Mouse (Mus musculus): ENCODE measurements around the gene Crtc2.

The Crtc2 gene

GRCm38 (mm10) chr3:90253653-90254418 lies at the start of gene Crtc2:
Gene Crtc2, plus strand, starts transcription at chr3:90254163.
- peak; percentile 98 for DNase-seq (ENCODE audit: low read depth, low spot score)

- no peak for DNase-seq (ENCODE audit: low read depth, low spot score)
These were observed 49.4 kb upstream of the Crtc2 start for GRCm38 (mm10) chr3:90204582-90204981.

GRCm38 (mm10) chr3:90208662-90209061 lies 45.3 kb upstream of the Crtc2 start:
- DNase-seq (ENCODE audit: low read depth, low spot score), result no peak

- peak; percentile 56 for DNase-seq (ENCODE audit: low read depth, low spot score)
These were observed 43.9 kb upstream of the Crtc2 start for GRCm38 (mm10) chr3:90209908-90210566.

- no peak for DNase-seq (ENCODE audit: low read depth, low spot score)
These were observed 42.2 kb upstream of the Crtc2 start for GRCm38 (mm10) chr3:90211475-90212398.

GRCm38 (mm10) chr3:90212723-90213122 lies 41.2 kb upstream of the Crtc2 start:
- DNase-seq (ENCODE audit: low read depth, low spot score), result no peak

- DNase-seq (ENCODE audit: low read depth, low spot score), result peak; percentile 95
These were observed 40.5 kb upstream of the Crtc2 start, which contains the start of the genes Rps27 and Rab13 for GRCm38 (mm10) chr3:90213377-90213866. Gene Rps27, minus strand, starts transcription at chr3:90213651. Gene Rab13, plus strand, starts transcription at chr3:90213695.

GRCm38 (mm10) chr3:90213956-90214684 lies 39.8 kb upstream of the Crtc2 start:
- no peak for DNase-seq (ENCODE audit: low read depth, low spot score)

GRCm38 (mm10) chr3:90215825-90216380 lies 38.1 kb upstream of the Crtc2 start:
- DNase-seq (ENCODE audit: low read depth, low spot score), result no peak

- peak; percentile 71 for DNase-seq (ENCODE audit: low read depth, low spot score)
These were observed 33.9 kb upstream of the Crtc2 start for GRCm38 (mm10) chr3:90220088-90220487.

- no peak for DNase-seq (ENCODE audit: low read depth, low spot score)
These were observed 33.4 kb upstream of the Crtc2 start for GRCm38 (mm10) chr3:90220531-90220951.

GRCm38 (mm10) chr3:90221123-90221522 lies 32.8 kb upstream of the Crtc2 start:
- no peak for DNase-seq (ENCODE audit: low read depth, low spot score)

GRCm38 (mm10) chr3:90222455-90222854 lies 31.5 kb upstream of the Crtc2 start:
- no peak for DNase-seq (ENCODE audit: low read depth, low spot score)

- no peak for DNase-seq (ENCODE audit: low read depth, low spot score)
These were observed 31.0 kb upstream of the Crtc2 start for GRCm38 (mm10) chr3:90222941-90223340.

- DNase-seq (ENCODE audit: low read depth, low spot score), result peak; percentile 84
These were observed 29.6 kb upstream of the Crtc2 start for GRCm38 (mm10) chr3:90224331-90224730.

GRCm38 (mm10) chr3:90231075-90231474 lies 22.9 kb upstream of the Crtc2 start:
- no peak for DNase-seq (ENCODE audit: low read depth, low spot score)

- peak; percentile 97 for DNase-seq (ENCODE audit: low read depth, low spot score)
These were observed 22.2 kb upstream of the Crtc2 start, which contains the start of gene Jtb for GRCm38 (mm10) chr3:90231507-90232333. Gene Jtb, plus strand, starts transcription at chr3:90231597.

- DNase-seq (ENCODE audit: low read depth, low spot score), result no peak
These were observed 12.7 kb upstream of the Crtc2 start for GRCm38 (mm10) chr3:90241251-90241650.

- DNase-seq (ENCODE audit: low read depth, low spot score), result no peak
These were observed 12.1 kb upstream of the Crtc2 start for GRCm38 (mm10) chr3:90241669-90242358.

Measured in ES-CJ7 (cell line).